Mouse (Mus musculus) lung, postnatal 25 days (tissue): ENCODE measurements around the gene Syp.

Source experiments
- DNase-seq: peaks from one replicate; pipeline ENCODE4 v3.0.0; 2022; ENCODE audit warnings: low spot score

The Syp gene

DNA sequence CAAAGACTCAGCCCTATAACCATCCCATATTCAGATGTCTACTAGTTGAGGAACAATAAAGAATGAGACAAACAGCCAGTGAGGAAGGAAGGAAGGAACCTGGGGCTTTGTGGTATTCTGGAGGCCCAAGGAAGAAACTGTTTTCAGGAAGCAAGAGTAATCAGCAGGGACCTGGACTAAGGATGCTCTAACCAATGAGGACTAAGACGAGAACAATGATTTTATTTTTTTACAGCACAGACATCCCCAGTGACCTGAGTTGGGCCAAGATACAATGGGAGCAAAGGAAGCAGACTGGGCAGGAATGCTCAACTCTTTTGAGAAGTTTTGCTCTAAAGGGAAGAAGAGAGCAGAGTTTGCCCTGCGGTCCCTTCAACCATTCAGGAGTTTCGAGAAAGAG lies 24.7 kb downstream of the Syp start:
- DNase-seq = no peak

GRCm38 (mm10) chrX:7664791-7665190 lies 26.5 kb downstream of the Syp start:
- no peak for DNase-seq

GRCm38 (mm10) chrX:7665739-7666502 lies 27.6 kb downstream of the Syp start:
- DNase-seq = no peak

- peak; percentile 77 for DNase-seq
Observed at GRCm38 (mm10) chrX:7670390-7670881, 32.2 kb downstream of the Syp start.

- DNase-seq = no peak
Observed at GRCm38 (mm10) chrX:7670921-7671623, 32.8 kb downstream of the Syp start, which contains the start of gene Plp2. Gene Plp2 (minus strand): TSS chrX:7671390.

DNA sequence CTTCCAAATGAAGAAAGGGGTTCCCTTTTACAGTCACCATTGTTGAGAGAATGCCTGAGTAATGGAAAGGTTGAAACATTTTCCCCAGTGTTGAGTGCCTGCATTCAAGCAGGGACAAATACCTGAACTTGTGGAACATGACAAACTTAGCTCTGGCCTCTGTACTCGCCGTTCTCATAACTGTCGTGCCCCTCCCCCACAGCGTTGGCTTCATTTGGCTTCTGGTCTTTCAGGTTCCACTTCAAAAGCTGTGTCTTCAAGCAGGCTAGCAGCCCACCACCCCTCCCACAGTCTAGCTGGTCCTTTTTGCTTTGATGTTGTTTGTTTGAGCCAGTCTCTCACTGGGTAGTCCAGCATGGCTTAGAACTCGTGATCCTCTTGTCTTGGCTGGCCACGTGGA lies 34.5 kb downstream of the Syp start:
- no peak for DNase-seq

- no peak for DNase-seq
Observed at GRCm38 (mm10) chrX:7673578-7674281, 35.5 kb downstream of the Syp start.

GRCm38 (mm10) chrX:7674284-7675000 lies 36.2 kb downstream of the Syp start:
- no peak for DNase-seq

- DNase-seq = no peak
Observed at GRCm38 (mm10) chrX:7675001-7675380, 36.7 kb downstream of the Syp start.

GRCm38 (mm10) chrX:7678986-7679385 lies 40.7 kb downstream of the Syp start:
- DNase-seq = no peak

DNA sequence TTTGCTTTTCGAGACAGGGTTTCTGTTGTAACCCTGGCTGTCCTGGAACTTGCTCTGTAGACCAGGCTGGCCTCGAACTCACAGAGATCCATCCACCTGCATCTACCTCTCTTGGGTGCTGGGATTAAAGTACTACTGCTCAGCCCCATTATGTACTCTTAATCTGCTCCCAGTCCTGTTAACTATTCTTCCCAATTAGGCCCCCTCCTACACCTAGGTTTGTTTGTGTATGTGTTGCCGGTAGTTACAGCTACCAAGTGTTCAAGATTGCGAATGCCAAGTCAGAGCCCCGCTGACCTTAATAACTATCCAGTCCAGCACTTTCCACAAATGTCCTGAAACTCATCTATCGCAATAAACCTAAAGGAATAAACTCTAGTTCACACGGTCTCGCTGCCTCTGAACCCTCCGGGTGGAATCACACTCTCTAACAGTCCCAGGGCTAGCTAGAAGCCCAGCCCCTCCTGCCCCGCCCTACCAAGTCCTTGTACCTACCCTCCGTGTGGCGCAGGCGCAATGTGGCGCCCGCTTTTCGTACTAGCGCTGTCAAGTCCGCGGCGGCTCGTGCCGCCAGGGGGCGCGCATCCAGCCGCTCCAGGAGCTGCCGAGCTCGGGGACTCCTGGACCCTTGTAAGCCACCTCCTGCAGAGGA lies 41.3 kb downstream of the Syp start:
- DNase-seq = peak; percentile 91

- DNase-seq = no peak
Observed at GRCm38 (mm10) chrX:7680057-7680412, 41.8 kb downstream of the Syp start.

GRCm38 (mm10) chrX:7680864-7681263 lies 42.6 kb downstream of the Syp start, which contains the start of gene Magix:
Gene Magix (minus strand): TSS chrX:7681251.
- no peak for DNase-seq

DNA sequence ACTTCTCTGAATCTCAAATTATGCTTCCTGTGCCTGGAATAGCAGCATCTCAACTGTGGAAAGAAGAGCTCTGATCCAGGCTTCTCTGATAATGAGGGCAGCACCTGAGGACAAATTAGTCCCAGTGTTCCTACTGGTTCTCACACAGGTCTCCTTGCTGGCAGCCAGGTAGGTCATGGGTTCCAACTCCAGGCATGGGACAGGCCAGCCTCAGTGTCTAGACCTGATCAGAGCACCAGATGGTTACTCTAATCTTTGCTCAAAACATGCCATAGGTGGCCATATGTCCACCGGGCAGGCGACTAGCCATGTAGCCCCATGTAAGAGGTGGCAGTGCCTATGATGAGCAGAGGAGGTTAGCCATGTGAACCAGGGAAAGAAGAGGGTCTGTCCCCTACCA lies 50.0 kb downstream of the Syp start:
- DNase-seq = no peak

GRCm38 (mm10) chrX:7690486-7690885 lies 52.2 kb downstream of the Syp start:
- peak; percentile 55 for DNase-seq

- DNase-seq = peak; percentile 48
Observed at GRCm38 (mm10) chrX:7692862-7693261, 54.6 kb downstream of the Syp start.

- no peak for DNase-seq
Observed at GRCm38 (mm10) chrX:7696520-7696919, 58.2 kb downstream of the Syp start.

DNA sequence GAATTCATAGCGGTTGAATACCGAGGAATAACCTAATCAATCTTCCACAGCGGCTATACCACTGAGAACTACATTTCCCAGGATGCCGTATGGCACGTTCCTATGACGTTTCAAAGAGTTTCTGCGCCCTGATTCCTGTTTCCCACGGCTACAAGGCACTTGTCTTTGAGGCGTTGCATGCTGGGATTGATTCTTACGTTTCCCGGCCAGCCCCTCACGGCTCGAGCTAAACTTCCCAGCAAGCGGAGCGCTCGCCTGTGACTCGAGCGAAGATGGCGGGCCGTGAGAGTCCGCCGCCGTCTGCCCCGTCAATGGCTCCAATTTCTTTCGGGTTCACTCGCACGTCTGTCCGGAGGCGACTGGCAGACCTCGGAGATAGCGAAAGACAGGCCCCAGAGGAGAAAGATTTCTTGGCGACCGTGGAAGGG lies 58.7 kb downstream of the Syp start, which contains the start of gene Gpkow:
Gene Gpkow (plus strand): TSS at position 178 of the 428 bp plus-strand sequence.
- peak; percentile 92 for DNase-seq
